Mouse (Mus musculus): ENCODE measurements around the gene Tspoap1. TPM values are rescaled to one million over a fixed set of nuclear protein-coding genes. Genes with fewer than 3 reads are reported as not detected.

Gene Tspoap1
- polyA plus RNA-seq, 1 experiment from 2014 or later, result 0.78 TPM

DNA sequence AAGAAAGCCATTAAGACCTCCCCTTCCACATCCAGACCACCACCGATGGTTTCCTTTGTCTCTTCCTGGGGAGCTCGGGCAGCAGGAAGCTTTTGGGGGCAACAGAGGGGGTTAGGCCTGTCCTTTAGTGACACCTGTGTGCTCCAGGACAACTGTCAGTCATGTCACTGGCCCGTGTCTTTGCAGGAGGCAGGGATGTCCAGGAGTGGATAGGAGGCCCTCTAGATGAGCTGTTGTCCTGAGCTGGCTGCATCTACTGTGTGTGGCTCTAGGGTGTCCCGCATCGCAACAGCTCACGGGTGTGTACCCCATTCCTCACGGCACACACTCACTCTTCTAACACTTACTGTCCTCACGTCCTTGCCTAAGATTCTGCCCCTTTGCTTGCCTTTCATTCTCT lies 7.1 kb upstream of the Tspoap1 start:
- ATAC-seq (ENCODE audit: insufficient number of reproducible peaks, low FRiP score), result no peak
- Histone ChIP-seq H3K27ac (ENCODE audit: poor library complexity, severe bottlenecking) (no peak overlapping the region), H3K4me1 (replicated peaks) (peaks cover 10% of the 10 kb centered on the region; the same call in 1 of the 2 replicates), H3K9me3 (replicated peaks) (no peaks in the 10 kb centered on the region), H3K27me3 (replicated peaks) (peaks cover 9% of the 10 kb centered on the region), H3K4me3 (no peak overlapping the region), H3K36me3 (no peaks in the 10 kb centered on the region), H3K4me2 (no peak overlapping the region), H3K9ac (no peak overlapping the region)
- 77% methylated on average over 8 of the region's 8 CpGs for WGBS

DNA sequence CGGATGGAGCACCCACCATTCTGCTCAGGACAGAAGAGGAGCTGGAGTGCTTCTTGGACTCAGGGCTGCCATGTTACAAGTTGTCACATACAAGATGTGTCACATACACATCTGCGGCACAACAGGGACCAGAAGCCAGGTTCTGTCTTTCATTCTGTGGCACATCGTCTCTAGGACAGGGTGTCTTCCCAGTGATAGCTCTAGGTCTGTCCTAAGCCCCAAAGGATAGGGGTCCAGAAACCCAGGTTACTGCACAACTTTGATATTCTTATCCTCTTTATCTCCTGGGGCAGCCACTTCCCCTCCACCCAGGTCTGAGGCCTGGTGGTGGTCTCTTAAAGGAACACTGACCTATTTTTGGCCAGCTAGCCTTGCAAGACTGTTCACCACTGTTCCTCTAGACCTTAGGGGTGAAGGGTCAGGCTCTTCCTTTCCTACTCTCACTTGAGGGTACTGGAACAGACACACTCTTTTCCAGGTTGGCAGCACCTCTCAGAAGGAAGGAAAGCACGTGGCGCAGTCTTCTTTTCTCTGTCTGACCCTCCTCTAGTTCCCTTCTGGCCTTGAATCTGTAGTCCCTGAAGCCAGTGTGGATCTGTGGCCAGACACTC lies 6.3 kb upstream of the Tspoap1 start:
- H3K27ac ChIP-seq (ENCODE audit: poor library complexity, severe bottlenecking), result no peak overlapping the region
- ATAC-seq (ENCODE audit: insufficient number of reproducible peaks, low FRiP score), result no peak

DNA sequence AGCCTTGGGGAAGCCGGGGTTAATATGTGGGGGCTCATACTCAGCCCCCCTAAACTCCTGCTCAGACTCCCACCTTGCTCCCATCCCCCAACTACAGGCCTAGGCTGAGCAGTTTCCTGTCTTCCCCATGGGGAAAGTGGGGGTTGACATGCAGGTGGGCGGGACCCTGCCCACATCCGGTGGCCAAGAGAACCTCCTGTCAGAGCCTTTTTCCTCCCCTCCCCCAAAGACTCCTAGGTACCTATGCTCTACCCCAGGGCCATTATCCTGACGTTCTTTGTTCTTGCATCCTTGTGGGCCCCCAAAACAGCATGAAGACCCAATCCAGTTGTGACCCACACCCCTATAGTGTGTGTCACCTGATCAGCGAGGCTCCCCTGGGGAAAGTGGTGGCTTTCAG lies 5.7 kb upstream of the Tspoap1 start:
- H3K36me3 ChIP-seq, result no peaks in the 10 kb centered on the region
- no peak overlapping the region for H3K4me3 ChIP-seq
- no peaks in the 10 kb centered on the region for H3K9me3 ChIP-seq (replicated peaks)
- H3K27me3 ChIP-seq (replicated peaks), result peaks cover 3% of the 10 kb centered on the region
- 59% methylated on average over 5 of the region's 5 CpGs for WGBS
- no peak overlapping the region for H3K27ac ChIP-seq (ENCODE audit: poor library complexity, severe bottlenecking)
- ATAC-seq (ENCODE audit: insufficient number of reproducible peaks, low FRiP score), result no peak
- H3K4me1 ChIP-seq (replicated peaks), result peaks cover 10% of the 10 kb centered on the region; the same call in 1 of the 2 replicates
- H3K4me2 ChIP-seq, result no peak overlapping the region
- H3K9ac ChIP-seq, result no peak overlapping the region

More for the DNA sequence above, 6.3 kb upstream of the Tspoap1 start:
- peaks cover 7% of the 10 kb centered on the region for H3K27me3 ChIP-seq (replicated peaks)
- H3K4me2 ChIP-seq, result 0 out of 2 replicates have a peak overlapping the region, but pooled peaks have one; percentile 6
- H3K36me3 ChIP-seq, result no peaks in the 10 kb centered on the region
- H3K9me3 ChIP-seq (replicated peaks), result no peaks in the 10 kb centered on the region
- 60% methylated on average over 5 of the region's 5 CpGs for WGBS
- H3K9ac ChIP-seq, result no peak overlapping the region
- peaks cover 10% of the 10 kb centered on the region; the same call in 1 of the 2 replicates for H3K4me1 ChIP-seq (replicated peaks)
- no peak overlapping the region for H3K4me3 ChIP-seq

DNA sequence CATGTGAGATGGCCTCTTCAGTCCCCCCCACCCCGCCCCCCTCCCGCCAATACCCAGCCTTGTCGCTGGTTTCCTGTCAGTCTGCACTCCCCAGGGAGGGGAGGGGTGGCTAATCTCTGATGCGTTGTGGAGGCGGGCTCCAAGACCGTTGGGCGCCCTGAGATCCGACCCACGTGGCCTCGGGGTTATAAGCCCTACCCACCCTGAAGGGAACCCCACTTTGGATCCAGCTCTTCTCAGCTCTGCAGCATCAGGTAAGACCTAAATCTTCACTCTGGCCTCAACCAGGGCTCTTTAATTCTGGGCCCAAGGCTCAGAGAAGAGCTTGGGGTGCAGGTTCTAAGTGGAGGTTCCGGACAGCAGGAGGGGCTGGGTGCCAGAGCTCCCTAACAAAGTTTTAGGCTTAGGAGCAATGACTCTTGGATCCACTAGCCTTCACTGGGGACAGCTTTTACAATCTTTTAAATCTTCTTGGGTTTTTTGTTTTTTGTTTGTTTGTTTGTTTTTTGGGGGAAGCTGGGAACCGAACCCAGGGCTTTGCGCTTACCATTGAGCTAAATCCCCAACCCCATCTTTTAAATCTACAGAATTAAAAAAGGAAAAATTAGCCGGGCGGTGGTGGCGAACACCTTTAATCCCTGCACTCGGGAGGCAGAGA lies 4.9 kb upstream of the Tspoap1 start:
- Histone ChIP-seq H3K36me3 (no peaks in the 10 kb centered on the region), H3K4me3 (peak overlapping the region; percentile 26), H3K4me1 (replicated peaks) (peaks cover 10% of the 10 kb centered on the region; the same call in 1 of the 2 replicates), H3K9ac (no peak overlapping the region), H3K4me2 (0 out of 2 replicates have a peak overlapping the region, but pooled peaks have one; percentile 6), H3K9me3 (replicated peaks) (no peaks in the 10 kb centered on the region), H3K27me3 (replicated peaks) (peaks cover 11% of the 10 kb centered on the region), H3K27ac (ENCODE audit: poor library complexity, severe bottlenecking) (no peak overlapping the region)
- peak; percentile 86 for ATAC-seq (ENCODE audit: insufficient number of reproducible peaks, low FRiP score)
- WGBS, result 65% methylated on average over 17 of the region's 17 CpGs

DNA sequence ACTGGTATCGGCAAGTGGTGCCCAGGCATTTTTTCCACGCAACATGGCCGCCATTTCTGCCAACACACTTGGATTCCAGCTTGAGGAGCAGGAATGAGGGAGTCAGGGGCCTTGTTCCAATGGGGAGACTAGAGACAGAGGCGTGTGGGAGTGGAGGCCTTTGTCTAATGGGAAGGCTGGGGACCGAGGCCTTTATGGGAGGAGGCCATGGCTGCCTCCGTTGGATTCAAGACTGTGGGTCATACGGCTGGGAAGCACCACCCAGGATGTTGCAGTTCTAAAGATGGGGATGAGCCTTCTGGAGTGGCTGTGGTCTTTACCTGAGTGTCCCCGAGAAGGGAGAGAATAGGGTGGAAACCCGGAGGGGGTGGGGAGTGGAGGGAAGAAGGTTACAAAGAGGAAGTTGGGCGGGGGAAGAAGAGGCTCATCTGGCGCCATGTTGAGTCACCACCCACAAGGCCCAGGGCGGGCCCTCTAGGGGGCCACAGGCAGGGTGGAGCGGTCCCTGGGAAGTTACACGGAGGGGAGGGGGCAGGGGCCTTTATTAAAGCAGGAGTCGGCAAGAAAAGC lies 4.0 kb upstream of the Tspoap1 start:
- H3K4me1 ChIP-seq (replicated peaks), result peaks cover 10% of the 10 kb centered on the region; the same call in 1 of the 2 replicates
- 75% methylated on average over 15 of the region's 15 CpGs for WGBS
- H3K4me3 ChIP-seq, result peak overlapping the region; percentile 26
- peak overlapping the region; percentile 42 for H3K27ac ChIP-seq (ENCODE audit: poor library complexity, severe bottlenecking)
- no peaks in the 10 kb centered on the region for H3K9me3 ChIP-seq (replicated peaks)
- H3K4me2 ChIP-seq, result peak overlapping the region; percentile 12; the same call in 1 of the 2 replicates
- ATAC-seq (ENCODE audit: insufficient number of reproducible peaks, low FRiP score), result peak; percentile 80
- H3K27me3 ChIP-seq (replicated peaks), result peaks cover 20% of the 10 kb centered on the region
- 0 out of 2 replicates have a peak overlapping the region, but pooled peaks have one; percentile 32 for H3K9ac ChIP-seq
- no peaks in the 10 kb centered on the region for H3K36me3 ChIP-seq

DNA sequence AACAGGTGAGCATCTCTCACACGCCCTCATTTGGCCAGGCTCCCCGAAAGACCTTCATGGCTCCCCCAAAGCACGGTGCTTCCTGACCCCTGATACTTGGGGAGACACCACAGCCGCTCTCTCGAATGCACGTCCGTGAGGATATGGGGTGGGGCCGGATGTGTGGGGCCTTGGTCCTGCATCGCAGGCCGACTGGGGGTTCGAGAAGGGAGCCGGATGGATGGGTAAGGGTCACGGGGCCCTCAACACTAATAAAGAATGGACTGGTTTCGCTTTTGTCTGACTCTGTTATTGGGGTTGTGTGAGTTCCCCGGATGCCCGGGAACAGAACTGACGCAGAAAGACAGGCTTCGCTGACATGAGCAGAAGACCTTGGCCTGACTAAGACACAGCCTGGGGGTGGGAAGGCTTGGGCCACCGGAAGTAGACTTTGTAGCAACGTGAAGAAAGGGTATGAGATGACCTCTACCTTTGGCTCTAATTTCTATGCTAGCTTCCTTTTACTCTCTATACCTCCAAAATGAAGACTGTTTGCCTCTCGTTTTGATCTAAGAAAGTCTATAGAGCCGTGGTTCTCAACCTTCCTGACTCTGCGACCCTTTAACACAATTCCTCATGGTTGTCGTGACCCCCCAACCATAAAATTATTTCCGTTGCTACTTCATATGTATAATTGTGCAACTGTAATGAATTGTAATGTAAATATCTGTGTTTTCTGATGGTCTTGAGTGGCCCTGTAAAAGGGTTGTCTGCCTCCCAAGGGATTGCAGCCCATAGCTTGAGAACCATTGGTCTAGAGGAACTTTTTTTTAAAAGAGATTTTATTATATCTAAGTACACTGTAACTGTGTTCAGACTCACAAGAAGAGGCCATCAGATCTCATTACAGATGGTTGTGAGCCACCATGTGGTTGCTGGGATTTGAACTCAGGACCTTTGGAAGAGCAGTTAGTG lies 3.1 kb upstream of the Tspoap1 start:
- Histone ChIP-seq H3K9ac (no peak overlapping the region), H3K4me3 (peak overlapping the region; percentile 26), H3K36me3 (no peaks in the 10 kb centered on the region), H3K4me1 (replicated peaks) (peaks cover 10% of the 10 kb centered on the region; the same call in 1 of the 2 replicates), H3K9me3 (replicated peaks) (no peaks in the 10 kb centered on the region), H3K27ac (ENCODE audit: poor library complexity, severe bottlenecking) (0 out of 2 replicates have a peak overlapping the region, but pooled peaks have one; percentile 42), H3K4me2 (peak overlapping the region; percentile 12; the same call in 1 of the 2 replicates), H3K27me3 (replicated peaks) (peaks cover 29% of the 10 kb centered on the region)
- WGBS, result 79% methylated on average over 25 of the region's 25 CpGs
- no peak for ATAC-seq (ENCODE audit: insufficient number of reproducible peaks, low FRiP score)

DNA sequence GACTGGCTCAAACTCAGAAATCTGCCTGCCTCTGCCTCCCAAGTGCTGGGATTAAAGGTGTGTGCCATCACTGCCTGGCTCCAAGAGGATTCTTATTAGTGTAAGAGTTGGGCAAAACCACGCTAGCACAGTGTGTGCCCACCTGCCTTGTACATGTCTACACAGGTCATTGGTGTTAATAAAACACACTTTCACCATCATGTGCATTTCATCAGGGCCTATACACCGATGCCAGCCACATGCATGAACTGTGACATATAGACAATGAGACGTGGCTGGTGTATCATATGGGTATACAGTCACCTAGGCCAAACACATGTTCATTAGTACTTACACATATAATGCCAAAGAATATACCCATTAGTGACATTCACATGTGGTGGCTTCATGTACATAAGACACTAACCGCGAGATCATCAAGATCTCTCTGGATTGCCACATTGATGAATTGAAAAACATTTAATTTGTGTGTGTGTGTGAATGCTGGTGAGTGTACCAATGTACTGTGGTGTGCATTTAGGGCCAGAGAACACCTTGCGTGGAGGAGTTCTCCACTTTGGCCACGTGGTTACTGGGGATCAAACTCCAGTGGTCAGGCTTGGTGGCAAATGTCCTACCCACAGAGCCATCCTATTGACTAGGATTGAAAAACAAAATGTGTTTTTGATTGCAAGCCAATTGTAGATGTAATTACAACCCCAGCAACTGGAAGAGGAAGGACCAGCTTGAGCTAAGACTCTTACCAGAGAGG lies 2.0 kb upstream of the Tspoap1 start:
- H3K9ac ChIP-seq, result no peak overlapping the region
- no peaks in the 10 kb centered on the region for H3K9me3 ChIP-seq (replicated peaks)
- no peak for ATAC-seq (ENCODE audit: insufficient number of reproducible peaks, low FRiP score)
- H3K36me3 ChIP-seq, result no peaks in the 10 kb centered on the region
- 79% methylated on average over 7 of the region's 7 CpGs for WGBS
- H3K27me3 ChIP-seq (replicated peaks), result peaks cover 40% of the 10 kb centered on the region
- H3K27ac ChIP-seq (ENCODE audit: poor library complexity, severe bottlenecking), result no peak overlapping the region
- peaks cover 12% of the 10 kb centered on the region for H3K4me1 ChIP-seq (replicated peaks)
- H3K4me3 ChIP-seq, result no peak overlapping the region
- no peak overlapping the region for H3K4me2 ChIP-seq

DNA sequence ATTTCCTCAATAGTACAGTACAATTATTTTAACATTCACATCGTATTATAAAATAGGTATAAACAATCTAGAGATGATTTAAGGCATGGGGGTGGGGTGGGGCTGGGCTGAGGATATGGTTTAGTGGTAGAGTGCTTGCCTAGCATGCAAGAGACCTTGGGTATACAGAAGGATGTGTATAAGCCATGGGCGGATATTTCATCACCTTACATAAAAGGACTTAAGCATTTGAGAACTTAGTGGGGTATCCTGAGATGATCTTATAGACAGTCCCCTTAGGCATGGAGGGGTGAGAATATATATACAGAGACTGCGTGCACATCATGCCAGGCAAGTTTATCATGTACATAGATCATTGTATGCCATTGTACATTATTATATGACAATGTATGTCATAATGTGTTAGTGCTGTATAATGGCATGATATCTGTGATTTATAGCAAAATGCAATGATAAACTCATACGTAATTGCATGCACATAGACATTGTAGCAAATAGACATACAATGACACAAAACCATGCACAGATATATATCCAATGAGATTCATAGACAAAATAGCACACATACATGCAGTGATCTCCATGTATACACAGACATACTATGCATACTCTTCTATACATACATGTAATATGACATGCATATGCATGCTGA lies 1.3 kb upstream of the Tspoap1 start:
- Histone ChIP-seq H3K9ac (no peak overlapping the region), H3K4me3 (no peak overlapping the region), H3K27ac (ENCODE audit: poor library complexity, severe bottlenecking) (no peak overlapping the region), H3K4me1 (replicated peaks) (peaks cover 16% of the 10 kb centered on the region), H3K9me3 (replicated peaks) (no peaks in the 10 kb centered on the region), H3K27me3 (replicated peaks) (peaks cover 47% of the 10 kb centered on the region), H3K36me3 (no peaks in the 10 kb centered on the region), H3K4me2 (no peak overlapping the region)
- ATAC-seq (ENCODE audit: insufficient number of reproducible peaks, low FRiP score), result no peak
- 61% methylated on average over 4 of the region's 4 CpGs for WGBS

DNA sequence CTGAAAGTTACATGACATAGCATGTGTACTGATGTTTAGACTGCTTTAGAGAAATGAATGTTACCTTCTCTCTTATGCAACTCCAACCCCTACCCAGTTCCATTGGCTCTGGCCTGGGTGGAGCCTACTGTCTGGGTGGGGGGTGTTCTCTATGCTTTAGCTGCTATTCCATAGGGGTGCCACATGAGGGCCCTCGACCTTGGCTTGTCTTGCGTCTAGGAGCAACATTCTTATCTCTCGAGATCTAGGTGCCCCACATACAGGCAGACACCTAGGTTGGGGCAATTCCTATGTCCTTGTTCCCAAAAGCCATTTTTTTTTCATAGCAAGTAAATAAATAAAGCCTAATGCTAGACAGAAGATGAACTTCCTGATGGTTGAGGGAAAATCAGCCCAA lies 734 bp upstream of the Tspoap1 start:
- no peak for ATAC-seq (ENCODE audit: insufficient number of reproducible peaks, low FRiP score)

More for the DNA sequence above, 734 bp upstream of the Tspoap1 start:
- Histone ChIP-seq H3K9ac (no peak overlapping the region), H3K4me2 (no peak overlapping the region), H3K36me3 (no peaks in the 10 kb centered on the region), H3K27ac (ENCODE audit: poor library complexity, severe bottlenecking) (no peak overlapping the region), H3K4me1 (replicated peaks) (peaks cover 16% of the 10 kb centered on the region), H3K4me3 (no peak overlapping the region), H3K9me3 (replicated peaks) (no peaks in the 10 kb centered on the region), H3K27me3 (replicated peaks) (peaks cover 52% of the 10 kb centered on the region)
- WGBS, result 2% methylated on average over 3 of the region's 3 CpGs
